Comparison of ENCODE assay signal across 8 mouse cellular contexts in genomic region chr6:118379451-118380167, GRCm38 (mm10). TPM values are rescaled to one million over a fixed set of nuclear protein-coding genes. Genes with fewer than 3 reads are reported as not detected.
DNase-seq lines count a peak whose midpoint lies in the region; ATAC-seq lines count a peak whose summit lies in the region.

No protein-coding gene starts in this region.

- H3K9me3 ChIP-seq in hindbrain, embryonic 10.5 days: no peaks in the 10 kb centered on the region

- peaks cover 28% of the 10 kb centered on the region; the same call in 1 of the 2 replicates for H3K27me3 ChIP-seq in hindbrain, embryonic 10.5 days (ENCODE audit: insufficient read depth, poor library complexity, severe bottlenecking)

- H3K36me3 ChIP-seq in hindbrain, embryonic 10.5 days: peaks cover 31% of the 10 kb centered on the region

- peaks cover 17% of the 10 kb centered on the region for H3K4me1 ChIP-seq in hindbrain, embryonic 10.5 days (replicated peaks)

- H3K4me3 ChIP-seq in hindbrain, embryonic 10.5 days: no peak overlapping the region

- WGBS in hindbrain, embryonic 10.5 days: 33% methylated on average over 20 of the region's 20 CpGs

- no peak overlapping the region for H3K27ac ChIP-seq in hindbrain, embryonic 10.5 days

- DNase-seq in MEL-GATA-1-ER (ENCODE audit: extremely low read depth, low read depth): peak; percentile 13
- peak; percentile 37 for DNase-seq in c-Kit-positive CD71-positive TER-119-positive erythroid progenitor cells, embryonic 14.5 days (ENCODE audit: low spot score)
- peak; percentile 87 for DNase-seq in forelimb bud, embryonic 11.5 days (ENCODE audit: low read depth, low spot score)
- peak; percentile 85 for DNase-seq in hindbrain, embryonic 10.5 days (ENCODE audit: low spot score)
- peak; percentile 78 to 81 for DNase-seq in layer of hippocampus, postnatal 14 days (ENCODE audit: low spot score in 2 of 2)
- DNase-seq in lung, postnatal 14 days: peak; percentile 78
- peak; percentile 43 for DNase-seq in right cerebral cortex, adult 18-20 months

- no peak for ATAC-seq in inflammation-experienced regulatory T-cells, adult 6 months

RNA-seq across cellular contexts. Expression of gene Bms1, which starts 39.7 kb away (rescaled TPM):
- polyA plus RNA-seq in hindbrain, embryonic 10.5 days (2016; fragmentation: Nextera tagmentation; extraction: Ambion mirVana): 33.9 and 45.5 TPM in 2 replicates
- 10 to 100 TPM; 24.3 to 27.1 TPM for total RNA-seq in layer of hippocampus, postnatal 14 days (2021)
- polyA plus RNA-seq in inflammation-experienced regulatory T-cells, adult 6 months (2017; shearing (Covaris generic)): 10 to 100 TPM; 26.1 to 29.9 (median 26.6) TPM

Comparison
In these comparisons a context has a peak if more than half of its experiments do, and no peak if none do; other contexts are left out.
1. DNase-seq: peak in every context shown above with its lines; median percentile 87 in forelimb bud, embryonic 11.5 days; 85 in hindbrain, embryonic 10.5 days; 80 in layer of hippocampus, postnatal 14 days; 78 in lung, postnatal 14 days; 43 in right cerebral cortex, adult 18-20 months; 37 in c-Kit-positive CD71-positive TER-119-positive erythroid progenitor cells, embryonic 14.5 days; 13 in MEL-GATA-1-ER.